Mouse (Mus musculus) embryo, embryonic 10 days (tissue): ENCODE measurements around the gene Dpf3.

Source experiments
- DNase-seq: peaks from one replicate; pipeline ENCODE4 v3.0.0-alpha.2; 2015; ENCODE audit warnings: low spot score

The Dpf3 gene

DNA sequence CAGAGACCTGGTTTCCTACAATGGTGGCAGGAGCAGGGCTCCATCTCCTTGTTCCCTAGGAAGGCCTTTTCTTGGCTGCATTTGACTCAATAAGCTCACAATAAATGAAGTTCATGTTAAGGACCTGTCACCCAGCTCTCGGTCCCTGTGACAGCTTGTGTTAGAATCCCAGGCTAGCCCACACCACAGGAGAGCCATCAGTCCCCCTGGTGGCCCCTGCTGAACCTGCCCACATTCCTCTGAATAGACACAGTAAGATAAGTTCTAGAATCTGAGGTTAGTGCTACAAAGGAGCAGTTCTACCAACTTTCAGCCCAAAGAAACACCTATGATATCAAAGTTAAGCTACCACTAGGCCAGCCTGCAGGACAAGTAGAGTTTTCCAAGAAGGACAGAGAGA lies 149.2 kb downstream of the Dpf3 start:
- DNase-seq, result no peak

DNA sequence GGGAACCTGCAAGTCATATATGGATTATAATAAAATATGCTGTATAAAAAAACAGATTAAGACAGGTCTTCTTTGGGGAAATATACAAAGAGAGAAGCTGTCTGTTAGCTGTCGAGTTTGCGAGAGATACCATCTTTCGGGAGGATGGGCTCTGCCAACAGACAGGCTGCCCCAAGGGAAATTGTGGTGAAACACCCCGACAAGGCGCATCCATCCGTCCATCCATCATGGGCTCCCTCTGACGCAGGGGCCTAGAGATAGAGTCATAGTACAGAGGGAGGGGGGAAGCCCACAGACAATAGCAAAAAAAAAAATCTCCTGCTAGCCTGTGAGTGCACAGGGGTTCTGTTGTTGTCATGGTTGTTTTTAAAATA lies 149.8 kb downstream of the Dpf3 start:
- DNase-seq, result no peak

DNA sequence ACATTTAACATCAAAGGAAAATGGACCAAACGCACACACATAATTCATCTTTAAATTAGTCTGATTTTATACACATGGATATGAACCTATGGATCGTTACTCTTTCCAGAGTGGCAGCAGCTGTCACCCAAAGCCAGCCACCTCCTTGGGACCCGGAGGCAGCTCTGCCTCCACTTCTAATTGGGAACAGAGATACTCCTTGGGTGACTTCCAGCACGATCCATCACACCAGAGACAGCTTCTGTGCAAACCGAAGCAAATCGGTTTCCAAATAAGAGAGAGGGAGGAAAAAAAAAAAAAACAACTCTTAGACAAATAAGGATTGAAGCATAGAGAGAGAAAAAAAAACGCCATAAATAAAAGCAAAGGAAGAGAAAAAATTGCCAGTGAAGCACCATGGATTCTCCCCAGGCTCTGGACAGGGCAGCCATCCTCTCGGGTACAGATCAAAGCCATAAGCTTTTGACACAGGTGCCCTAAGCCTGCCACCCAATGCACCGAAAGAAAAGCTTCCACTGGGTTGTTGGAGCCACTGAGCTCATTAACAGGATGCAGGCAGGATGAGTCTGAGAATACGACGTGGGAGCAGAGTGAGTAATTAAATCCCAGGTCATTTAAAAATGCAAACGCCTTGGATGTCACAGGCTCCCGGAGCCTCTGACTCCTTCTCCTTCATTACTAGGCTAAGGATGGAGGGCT lies 150.3 kb downstream of the Dpf3 start:
- peak; percentile 24 for DNase-seq

DNA sequence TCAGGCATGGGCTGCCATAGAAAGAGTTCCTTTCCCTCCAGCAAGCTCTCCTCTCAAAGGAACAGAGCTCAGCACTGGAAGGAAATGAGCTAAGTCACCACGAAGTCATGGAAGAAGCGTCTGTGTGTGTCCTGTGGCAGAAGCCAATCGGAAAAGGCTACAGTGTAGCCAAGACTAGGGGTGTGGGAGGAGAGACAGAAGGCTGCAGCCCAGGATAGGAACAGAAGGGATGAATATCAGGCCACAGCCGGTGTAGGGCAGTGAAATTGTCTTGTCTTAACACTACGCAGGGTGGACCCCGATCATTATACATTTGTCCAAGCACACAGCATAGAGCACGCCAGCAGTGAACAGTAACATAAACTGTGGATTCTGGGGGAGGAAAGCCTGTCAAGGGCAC lies 157.5 kb downstream of the Dpf3 start:
- DNase-seq, result no peak

DNA sequence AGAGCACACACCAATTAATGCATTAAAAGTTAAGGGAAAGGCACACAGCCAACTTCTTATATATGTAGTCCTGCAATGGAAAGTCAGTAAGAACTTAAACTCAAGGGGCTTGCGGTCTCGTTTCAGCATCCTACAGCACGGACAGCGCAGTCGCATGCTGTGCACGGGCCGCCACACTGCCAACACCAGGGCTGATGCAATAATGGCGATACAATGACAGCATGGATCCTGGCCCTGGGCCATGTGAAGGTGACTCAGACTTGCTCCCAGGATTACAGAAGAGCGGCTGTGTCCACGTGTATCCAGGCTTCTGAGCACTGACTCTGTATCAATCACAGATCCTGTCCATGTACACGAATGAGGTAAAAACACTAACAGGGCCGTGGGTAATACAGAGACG lies 158.6 kb downstream of the Dpf3 start:
- no peak for DNase-seq

DNA sequence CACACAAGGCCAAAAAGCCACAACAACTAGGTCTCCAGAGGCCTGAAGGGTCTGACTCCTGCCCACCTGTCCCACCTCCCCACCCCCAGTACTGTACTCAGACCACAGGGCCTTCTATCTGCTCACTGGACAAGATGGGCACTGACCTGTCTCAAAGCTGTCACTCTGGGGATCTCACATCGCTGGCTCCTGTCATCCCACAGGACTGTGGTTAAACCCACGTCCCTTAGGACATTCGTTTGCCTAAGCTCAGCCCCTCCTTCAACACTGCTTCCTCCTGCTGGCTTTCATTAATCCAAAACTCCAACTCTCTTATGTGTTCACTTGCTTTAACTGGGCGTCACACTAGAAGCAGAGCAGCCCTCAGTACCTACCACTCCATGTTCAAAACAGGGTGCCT lies 159.0 kb downstream of the Dpf3 start:
- DNase-seq, result no peak

DNA sequence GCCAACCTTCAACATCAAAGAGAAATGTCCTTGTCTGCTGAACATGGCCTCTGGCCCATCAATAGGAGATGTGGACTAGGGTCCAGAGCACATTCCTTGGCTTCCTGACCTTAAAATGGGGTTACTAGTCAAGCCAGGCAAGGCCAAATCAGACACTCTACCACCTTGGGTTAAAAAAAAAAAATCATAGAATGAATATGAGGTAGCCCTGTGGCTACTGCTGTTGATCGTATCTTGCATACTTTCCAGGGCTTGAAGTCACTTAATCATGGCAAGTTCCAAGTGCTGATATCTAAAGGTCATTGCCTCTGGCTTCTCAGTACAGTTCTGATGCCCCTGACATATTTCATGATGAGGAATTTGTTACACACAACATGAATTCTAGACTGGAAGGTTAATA lies 160.1 kb downstream of the Dpf3 start:
- DNase-seq, result no peak

DNA sequence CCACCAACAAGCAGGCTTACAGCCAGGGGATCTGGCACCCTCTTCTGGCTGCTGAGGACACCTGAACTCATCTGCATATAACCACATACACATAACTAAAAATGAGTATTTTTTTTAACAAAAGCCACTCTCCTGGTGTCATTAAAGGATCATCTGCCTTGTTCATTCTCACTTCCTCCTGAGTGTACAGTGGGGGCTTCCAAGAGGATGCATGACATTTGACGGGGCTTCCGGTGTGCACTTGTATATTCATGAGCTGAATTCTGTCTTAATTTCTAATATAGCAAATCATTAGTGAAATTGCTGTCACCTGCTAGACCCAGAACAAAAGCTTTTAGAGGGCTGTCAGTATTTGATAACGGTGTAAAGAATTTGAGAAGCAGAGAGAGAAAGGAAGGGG lies 166.8 kb downstream of the Dpf3 start:
- DNase-seq, result no peak

DNA sequence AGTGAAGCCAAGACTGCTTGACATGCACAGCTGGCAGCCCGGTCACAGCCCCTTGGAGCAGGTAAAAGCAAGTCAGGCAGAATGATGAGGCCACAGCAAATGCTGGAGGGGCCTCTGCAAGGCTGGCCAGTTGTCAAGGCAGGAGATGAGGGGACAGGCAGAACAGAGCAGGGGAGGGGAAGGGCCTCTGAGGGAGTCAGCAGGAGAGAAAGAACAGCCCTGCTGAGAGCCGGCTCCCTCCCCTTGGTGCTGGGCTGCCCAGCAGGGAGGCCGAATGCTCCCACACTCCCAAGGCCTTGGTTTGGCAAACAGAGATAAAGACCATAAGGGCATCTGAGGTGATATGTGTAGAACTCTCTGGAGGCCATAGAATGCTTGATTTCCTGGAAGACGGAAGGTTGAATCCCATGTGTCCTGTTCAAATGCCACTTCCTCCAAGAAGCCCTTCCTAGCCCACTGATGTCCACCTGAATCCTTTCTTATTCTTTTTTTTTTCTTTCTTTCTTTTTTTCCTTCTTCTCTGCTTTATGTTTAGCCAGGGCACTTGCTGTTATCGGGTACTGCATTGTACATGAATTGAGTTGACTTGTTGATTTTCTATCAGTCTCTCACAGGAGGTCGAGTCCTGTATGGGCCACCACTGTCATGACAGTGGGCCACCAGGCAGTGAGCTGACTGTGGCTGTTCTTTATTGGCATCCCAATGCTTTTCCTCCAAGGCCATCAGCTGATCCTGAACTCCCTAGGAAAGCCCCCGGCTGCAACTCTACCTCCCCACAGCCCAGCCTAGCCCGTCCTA lies 169.7 kb downstream of the Dpf3 start:
- no peak for DNase-seq

DNA sequence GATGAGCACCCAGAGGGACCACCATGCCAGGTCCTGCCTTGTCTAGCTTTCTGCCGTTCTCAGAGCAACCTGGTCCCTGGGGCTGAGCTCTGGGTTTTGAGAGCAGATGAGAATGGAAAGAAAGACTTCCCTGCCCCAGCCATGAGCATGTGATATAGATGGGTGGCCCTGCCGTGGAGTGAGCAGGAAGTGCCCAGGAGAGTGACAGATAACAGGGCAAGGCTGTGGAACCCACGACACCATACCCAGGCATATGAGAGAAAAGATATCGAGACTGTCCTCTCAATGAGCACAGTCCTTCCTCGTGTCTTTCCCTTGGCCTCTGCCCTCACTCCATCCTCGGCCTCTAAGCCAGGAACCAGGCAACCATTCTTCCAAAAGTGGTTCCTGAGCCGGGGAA lies 172.8 kb downstream of the Dpf3 start:
- DNase-seq, result no peak

DNA sequence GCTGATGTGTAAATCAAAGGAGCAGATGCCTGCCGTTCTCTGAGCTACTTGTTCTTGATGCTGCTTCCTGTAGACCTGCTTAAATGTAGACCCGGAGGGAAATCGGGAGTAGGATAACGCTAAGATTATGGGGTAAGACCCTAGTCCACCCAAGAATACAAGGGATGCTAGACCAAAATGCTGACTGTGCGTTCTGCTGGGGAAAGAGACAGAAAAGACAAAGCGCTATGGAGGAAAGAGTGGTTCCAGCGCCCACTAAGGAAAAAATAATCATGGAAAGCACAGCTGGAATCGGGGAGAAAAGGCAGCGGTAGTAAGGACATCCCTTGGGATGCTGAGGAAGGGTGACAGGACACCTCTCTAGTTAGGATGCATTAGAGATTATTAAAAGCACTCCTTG lies 174.7 kb downstream of the Dpf3 start:
- DNase-seq, result no peak

DNA sequence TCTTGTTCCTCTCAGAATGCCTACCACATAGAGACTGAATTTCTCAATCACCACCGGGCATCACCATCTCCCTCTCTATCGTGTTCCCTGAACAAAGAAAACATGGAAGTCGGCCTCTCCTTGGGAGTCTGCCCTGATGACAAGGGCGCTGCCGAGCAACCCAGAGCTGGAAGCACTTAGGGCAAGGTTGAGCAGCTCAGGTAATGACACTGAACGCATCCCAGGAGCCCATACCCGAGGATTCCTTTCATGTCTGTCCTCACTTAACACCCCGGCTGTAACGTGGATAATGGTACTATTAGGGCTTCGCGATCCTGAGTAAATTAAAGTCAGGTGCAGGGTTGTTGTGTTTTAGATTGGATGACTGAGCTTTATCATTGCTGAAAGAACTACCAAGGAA lies 176.9 kb downstream of the Dpf3 start:
- DNase-seq, result no peak

DNA sequence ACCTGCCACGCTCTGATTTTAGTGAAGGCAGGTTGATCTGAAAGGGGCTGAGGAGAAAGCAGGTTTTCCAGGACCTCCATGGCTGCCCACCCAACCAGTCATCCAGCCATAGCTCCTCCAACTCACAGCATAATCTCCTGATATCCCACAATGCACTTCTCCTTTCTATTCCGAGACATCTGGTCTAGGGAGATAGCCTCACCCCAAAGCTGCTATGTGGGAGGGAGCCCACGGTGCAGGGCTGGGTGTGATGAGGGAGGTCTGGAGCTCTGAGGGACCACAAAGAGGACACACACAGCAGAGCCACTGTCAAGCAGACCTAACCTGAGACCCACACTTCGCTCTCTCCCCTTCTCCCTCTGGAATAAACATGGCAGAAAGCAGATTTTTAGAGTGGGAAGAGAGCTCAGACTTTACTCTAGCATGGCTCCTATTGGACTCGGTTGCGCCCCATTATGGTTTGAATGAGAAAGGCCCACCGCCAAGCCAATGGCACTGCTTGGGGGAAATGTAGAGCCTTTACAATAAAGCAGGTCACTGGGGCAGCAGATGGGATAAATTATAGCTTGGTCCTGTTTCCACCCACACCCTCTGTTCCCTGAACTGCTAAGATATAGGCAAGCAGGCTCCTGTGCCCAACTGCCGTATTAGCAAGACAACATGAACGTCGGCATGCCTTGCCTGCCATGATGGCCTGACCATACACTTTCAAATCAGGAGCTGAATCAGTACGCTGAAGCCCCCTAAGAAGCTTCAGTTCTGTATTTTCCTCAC lies 178.3 kb downstream of the Dpf3 start:
- DNase-seq, result no peak

DNA sequence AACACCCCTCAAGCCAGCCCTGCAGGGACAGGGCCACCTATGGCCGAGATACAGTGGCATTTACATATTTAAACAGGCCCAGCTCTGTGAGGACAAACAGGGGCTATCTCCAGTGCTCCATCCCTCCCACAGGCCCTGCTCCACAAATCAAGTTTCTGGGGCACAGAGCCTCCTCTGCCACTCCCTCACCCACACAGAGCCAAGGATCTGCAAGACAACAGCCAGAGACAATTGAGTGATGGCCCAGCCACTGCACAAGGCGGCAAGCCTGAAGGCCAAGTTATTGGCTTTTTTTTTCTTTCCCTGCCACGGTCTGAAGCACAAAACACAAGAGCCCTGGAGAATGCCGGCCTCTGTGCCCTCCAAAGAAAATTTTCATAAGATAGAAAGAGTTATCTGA lies 178.9 kb downstream of the Dpf3 start:
- DNase-seq, result no peak

DNA sequence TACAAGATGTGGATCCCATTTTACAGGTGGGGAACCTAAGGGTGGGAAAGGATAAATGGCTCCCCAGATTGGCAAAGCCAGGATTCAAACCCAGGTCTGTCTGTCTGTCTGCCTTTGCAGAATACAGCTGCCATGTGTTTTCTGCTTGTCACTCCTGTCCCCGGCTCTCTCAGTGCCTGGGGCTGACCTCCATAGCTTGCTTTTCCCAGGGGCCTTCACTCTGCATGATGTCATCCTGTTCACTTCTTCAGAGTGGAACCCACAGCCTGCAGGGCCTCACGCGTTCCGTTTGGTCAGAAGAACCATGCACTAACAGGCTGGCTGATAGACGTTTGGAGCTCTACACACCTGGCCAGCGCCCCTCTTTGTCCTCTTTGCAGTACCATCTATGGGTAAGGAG lies 184.3 kb downstream of the Dpf3 start:
- DNase-seq, result no peak

DNA sequence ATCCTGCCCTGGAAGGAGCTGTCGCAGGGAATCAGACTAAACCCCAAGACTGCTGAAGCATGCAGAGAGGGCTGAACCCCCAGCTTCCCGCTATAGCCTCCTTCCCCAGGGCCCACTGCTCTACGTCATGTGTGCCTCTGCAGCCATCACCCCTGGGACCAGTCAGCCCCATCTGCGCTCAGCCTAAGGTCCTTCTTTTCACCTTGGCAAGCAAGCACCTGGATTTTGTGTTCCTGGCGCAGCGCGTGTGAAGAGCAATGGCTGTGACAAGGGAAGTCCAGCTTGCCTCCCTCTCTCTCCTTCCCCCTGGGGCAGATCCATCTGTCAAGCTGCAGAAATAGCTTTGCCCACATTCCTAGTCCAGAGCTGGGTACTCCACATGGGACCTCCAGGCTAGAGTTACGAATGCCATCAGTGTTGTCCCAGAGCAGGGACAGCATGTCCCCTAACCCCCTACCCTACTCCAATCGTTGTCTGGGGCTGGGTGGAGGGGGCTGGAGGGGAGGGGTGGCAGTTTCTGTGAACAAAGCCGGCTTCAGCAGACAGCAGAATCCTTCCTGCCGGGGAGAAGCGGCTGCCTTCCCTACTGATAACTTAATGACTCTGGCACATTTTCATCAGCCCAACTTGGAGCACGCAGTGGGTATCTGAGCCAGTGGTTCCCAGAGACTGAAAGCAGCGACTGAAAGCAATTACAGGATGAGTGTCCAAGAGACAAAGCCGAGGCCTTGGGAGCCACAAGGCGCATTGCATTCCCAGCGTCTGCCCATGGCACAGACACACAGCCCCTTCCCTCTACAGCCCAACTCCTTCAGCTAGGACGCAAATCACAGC lies 185.0 kb downstream of the Dpf3 start:
- DNase-seq, result peak; percentile 49

DNA sequence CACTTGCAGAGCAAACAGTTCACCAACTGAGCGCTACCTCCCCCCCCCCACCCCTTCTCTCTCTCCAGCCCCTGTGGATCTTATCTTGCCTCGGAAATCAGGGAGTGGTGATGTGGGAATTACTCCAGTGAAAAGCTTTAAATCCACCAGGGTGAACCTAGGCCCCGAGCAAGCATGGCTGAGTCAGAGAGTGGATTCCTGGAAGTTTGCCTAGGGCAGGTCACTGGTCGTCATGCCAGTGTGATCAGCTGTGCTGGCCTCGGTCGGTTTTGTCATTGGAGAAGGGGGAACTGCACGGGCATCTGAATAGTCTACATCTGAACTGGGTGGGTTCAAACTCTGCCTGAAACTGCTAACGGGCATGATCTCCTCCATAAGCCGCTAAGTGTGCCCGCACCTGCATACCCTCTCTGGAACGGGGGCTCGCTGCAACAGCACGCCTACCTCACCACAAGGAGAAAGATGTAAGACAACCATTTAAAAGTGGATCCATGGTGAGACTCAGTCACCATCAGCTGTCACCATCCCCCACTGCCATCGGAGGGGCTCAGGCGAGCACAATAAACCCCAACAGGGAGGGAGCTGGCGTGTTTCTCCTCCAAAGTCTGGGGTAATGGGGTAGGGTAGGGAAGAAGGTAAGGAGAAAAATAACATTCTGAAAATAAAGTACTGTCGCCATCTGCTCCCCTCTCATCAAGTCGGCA lies 185.7 kb downstream of the Dpf3 start:
- no peak for DNase-seq

DNA sequence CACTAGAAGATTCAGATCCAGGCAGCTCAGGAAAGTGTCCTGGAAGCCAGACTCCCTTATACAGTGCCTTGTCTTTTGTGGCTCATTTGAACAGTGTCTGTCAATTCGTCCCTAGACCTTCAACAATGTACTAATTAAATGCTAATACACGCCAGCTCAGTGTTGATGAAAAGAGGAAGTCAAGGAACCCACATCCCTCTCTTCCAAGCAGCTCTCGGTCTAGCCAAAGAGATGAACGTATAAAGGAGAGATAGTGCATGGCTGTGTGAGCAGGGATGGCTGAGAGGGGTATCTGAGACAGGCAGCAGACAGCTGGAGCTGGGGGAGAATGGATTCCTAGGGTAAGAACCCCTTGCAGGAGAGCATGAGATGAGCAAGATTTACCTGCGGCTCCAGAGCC lies 189.2 kb downstream of the Dpf3 start:
- no peak for DNase-seq

DNA sequence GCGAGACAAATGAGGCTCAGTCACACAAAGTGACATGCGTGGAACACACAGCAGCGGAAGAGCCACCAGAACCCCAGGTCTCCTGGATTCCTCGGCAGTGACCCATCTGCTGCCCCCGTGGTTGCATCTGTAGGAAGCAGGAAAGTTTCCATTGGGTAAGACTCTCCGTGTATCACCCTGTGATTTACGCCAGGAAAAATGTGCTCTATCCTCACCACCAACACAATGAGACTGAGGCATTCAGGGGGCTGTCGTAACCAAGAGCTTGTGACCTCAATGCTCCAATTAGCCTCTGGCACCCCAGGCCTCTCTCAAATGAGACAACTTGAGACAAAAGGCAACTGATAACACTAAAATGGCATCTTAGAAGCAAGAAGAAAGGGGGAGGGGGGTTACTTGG lies 192.5 kb downstream of the Dpf3 start:
- no peak for DNase-seq

DNA sequence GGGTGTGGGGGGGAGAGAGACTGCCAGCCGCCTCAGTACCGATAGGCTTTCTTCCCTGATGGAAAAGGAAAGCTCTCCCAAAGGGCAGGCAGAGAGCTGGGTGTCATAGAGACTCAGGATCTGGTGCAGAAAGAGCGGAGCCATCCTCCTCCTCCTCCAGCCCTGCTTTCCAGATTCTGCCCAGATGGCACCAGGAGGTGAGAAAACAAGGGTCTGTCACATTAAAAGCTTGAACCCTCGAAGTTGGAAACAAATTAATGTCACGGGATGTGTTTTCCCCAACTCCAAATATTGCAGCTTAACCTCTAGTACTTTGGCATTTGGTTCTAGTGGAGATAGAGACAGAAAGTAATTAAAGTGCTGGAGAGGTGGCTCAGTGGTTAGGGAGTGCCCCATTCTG lies 195.6 kb downstream of the Dpf3 start:
- no peak for DNase-seq
